Mouse (Mus musculus) heart, postnatal 25 days (tissue): ENCODE results near the gene Fibp. TPM values are rescaled to one million over a fixed set of nuclear protein-coding genes. Genes with fewer than 3 reads are reported as not detected.

ENCODE experiments used
- DNase-seq: peaks from one replicate; pipeline ENCODE4 v3.0.0; 2022; ENCODE audit warnings: low spot score
- intact Hi-C: fragments of 180-260 bp; cut with DNase I; formaldehyde crosslinking; loops from one replicate; pipeline ENCODE4 v1.15.1; 2025
- total RNA-seq, 2 experiments: library from RNA; stranded (reverse); gene quantifications; 2 replicates each; pipeline ENCODE4 v1.2.3; 2021

Fibp gene
- total RNA-seq, 2 experiments from 2014 or later = 45.5 to 51.0 TPM

DNA sequence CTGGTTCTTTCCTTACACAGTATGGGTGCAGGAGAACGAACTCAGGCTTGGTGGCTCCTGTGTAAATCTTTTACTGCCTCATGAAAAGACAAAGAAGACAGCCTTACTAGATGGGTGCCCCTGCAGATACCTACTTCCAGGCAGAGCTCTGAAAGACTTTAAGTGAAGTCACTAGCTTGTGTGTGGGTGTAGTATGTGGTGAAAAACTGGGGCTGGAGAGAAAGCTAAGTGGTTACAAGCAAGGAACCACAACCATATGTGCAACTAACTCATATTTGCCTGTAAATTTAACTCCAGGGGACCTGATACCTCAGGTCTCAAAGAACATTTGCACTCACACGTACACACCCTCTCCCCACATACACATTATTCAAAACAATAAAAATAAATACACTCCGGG is 519 bp upstream of the Fibp start:
- DNase-seq = no peak
- intact Hi-C loops = no loop called here

DNA sequence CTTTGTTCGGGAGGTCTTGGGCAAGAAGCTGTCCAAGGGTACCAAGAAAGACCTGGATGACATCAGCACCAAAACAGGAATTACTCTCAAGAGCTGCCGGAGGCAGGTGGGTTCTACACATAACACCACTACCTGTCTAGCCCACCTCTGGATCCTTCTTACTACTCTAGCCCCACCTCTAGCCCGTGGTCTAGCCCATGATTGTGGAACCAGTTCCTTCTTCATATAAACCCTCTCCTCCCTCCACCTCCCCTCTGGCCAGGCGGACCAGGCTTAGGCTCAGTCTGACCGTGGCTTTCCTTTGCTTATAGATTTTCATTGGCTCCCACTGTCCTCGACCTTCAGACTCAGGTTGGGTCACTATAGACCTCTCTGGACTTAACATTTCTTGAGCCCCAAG is 996 bp downstream of the Fibp start:
- DNase-seq = no peak
- intact Hi-C loops = no loop called here

GRCm38 (mm10) chr19:5463212-5463611 is 2.8 kb downstream of the Fibp start:
- DNase-seq = no peak
- intact Hi-C loops = no loop called here

GRCm38 (mm10) chr19:5463791-5464562 is 3.6 kb downstream of the Fibp start:
- intact Hi-C loops = loop anchor here (2.0 kb wide), 1 partner anchor 23 kb away; no protein-coding TSS in a partner anchor
- no peak for DNase-seq

DNA sequence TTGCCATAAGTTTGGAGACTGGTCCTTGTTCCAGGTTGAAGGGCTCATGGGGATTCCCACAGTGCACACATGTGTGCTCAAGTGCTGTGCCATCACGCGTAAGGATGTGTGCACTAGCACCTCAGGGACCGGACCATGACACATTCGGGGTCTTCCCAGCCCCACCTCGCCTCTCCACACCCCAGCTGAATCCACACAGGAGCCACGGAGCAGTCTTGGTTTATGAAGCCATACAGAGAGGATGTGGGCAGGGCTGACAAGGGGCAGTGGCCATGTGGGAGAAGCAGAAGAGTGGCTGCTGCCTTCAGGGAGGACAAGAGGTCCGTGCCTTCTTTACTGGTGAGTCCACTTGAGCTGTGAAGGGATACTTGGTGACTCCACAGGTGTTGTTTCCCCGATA is 4.6 kb downstream of the Fibp start:
- intact Hi-C loops = loop anchor here (2.0 kb wide), 1 partner anchor 22 kb away; no protein-coding TSS in a partner anchor
- DNase-seq = no peak

DNA sequence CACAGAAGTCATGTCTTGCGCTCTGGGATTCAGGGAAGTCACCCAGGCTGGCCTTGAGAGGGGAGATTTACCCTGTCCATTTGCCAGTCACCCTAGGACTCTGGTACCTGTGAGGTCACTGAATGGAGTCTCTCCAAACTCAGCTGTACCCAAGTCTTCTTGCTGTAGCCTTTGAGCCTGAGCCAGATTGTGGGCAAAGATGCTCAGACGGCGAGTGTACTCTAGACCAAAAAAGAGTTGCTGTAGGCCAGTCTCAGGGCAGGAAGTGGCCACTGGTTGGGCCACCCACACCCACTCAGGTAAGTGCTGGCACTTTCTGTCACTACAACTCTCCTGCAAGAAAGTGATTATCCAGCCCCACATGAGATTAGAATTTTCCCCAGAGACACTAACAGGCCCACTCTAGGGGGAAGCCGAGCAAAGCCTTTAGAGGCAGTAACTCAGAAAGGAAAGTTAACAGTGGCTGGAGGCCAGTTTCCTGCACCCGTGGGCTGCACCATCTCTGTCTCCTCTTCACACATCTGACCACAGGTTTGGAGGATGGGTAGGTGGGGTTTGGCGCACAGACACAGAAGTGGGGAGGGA is 6.6 kb downstream of the Fibp start:
- no peak for DNase-seq
- intact Hi-C loops = no loop called here

GRCm38 (mm10) chr19:5468374-5468773 is 8.0 kb downstream of the Fibp start, which contains the start of gene Ctsw:
Ctsw (minus strand) TSS chr19:5468507.
- no peak for DNase-seq
- intact Hi-C loops = no loop called here

- DNase-seq = no peak
- intact Hi-C loops = no loop called here
Measured at GRCm38 (mm10) chr19:5471846-5472245, 11.4 kb downstream of the Fibp start.

DNA sequence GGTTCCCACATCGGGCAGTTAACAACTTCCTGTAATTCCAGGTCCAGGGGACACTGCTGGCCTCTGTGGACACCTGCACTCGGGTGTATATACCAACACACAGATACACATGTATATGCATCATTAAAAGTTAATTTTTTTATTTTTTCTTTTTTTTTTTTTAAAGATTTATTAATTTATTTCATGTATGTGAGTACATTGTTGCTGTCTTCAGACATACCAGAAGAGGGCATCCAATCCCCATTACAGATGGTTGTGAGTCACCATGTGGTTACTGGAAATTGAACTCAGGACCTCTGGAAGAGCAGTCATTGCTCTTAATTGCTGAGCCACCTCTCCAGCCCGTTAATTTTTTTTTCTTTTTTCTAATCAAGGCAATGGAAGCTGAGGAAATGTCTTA is 12.4 kb downstream of the Fibp start:
- intact Hi-C loops = no loop called here
- no peak for DNase-seq

GRCm38 (mm10) chr19:5473720-5474119 is 13.3 kb downstream of the Fibp start, which contains the start of gene Efemp2:
Efemp2 (plus strand) TSS chr19:5473954.
- peak; percentile 78 for DNase-seq
- intact Hi-C loops = no loop called here

GRCm38 (mm10) chr19:5474281-5475068 is 14.1 kb downstream of the Fibp start:
- no peak for DNase-seq
- intact Hi-C loops = no loop called here

DNA sequence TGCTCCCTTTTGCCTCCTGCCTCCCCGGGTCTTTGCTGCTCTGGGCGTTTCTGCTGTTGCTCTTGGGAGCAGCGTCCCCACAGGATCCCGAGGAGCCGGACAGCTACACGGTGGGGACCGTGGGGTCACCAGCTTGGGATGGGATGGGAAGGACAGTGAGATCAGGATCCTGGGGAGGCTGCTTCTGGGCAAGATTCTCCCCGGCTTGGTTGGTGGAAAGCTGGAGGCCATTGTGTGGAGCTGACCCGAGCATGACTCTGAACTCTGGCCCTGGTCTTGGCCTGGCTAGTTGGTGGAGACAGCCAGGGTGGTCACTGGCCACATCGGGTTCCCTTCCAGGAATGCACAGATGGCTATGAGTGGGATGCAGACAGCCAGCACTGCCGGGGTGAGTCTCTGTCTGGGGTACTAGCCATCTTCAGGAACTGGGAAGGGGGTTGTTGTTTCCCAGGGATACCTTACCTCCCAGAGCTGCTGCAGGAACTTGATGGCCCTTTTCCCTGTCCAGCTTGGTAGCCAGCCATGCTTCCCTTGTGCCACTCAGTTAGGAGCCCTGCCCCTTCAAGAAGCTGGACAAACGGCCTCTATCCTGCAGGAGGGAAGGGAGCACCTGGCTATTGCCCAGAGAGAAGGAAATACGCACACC is 14.8 kb downstream of the Fibp start:
- DNase-seq = no peak
- intact Hi-C loops = no loop called here

DNA sequence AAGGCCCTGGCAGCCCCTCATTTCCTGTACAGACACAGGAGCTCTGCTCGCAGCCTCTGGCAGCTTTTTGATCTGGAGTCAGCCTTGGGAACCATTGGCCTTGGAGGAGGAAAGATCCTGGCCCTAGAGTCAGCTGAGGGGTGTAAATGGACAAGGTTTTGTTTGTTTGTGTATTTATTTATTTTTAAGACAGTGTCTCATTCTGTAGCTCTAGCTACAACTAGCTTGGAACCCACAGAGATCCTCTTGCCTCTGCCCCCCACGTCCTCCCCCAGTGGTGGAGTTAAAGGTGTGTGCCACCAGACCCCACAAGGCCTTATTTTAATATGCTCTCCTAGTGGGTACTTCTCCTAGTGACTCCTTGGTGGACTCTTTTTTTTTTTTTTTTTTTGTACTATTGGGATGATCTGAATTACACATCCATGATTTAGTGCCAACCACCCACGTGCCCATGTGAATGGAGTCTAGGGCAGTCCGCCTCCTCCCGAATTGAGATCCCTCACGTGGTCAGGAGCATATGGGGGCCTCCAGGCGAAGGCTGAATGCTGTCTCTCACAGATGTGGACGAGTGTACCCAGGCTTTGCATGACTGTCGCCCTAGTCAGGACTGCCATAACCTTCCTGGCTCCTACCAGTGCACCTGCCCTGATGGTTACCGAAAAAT is 16.7 kb downstream of the Fibp start:
- DNase-seq = no peak
- intact Hi-C loops = no loop called here

GRCm38 (mm10) chr19:5477668-5478300 is 17.4 kb downstream of the Fibp start:
- no peak for DNase-seq
- intact Hi-C loops = no loop called here

GRCm38 (mm10) chr19:5480016-5480415 is 19.6 kb downstream of the Fibp start:
- DNase-seq = no peak
- intact Hi-C loops = no loop called here

DNA sequence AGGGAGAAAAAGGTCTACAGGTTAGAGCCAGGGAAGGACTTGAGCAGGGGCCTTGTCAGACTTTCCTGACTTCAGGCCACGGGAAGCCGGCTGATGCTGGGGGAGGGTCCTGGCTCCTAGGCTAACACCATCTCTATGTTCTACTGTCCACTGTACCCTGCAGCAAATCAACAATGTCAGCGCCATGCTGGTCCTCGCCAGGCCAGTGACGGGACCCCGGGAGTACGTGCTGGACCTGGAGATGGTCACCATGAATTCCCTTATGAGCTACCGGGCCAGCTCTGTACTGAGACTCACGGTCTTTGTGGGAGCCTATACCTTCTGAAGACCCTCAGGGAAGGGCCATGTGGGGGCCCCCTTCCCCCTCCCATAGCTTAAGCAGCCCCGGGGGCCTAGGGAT is 21.0 kb downstream of the Fibp start:
- DNase-seq = no peak
- intact Hi-C loops = no loop called here

DNA sequence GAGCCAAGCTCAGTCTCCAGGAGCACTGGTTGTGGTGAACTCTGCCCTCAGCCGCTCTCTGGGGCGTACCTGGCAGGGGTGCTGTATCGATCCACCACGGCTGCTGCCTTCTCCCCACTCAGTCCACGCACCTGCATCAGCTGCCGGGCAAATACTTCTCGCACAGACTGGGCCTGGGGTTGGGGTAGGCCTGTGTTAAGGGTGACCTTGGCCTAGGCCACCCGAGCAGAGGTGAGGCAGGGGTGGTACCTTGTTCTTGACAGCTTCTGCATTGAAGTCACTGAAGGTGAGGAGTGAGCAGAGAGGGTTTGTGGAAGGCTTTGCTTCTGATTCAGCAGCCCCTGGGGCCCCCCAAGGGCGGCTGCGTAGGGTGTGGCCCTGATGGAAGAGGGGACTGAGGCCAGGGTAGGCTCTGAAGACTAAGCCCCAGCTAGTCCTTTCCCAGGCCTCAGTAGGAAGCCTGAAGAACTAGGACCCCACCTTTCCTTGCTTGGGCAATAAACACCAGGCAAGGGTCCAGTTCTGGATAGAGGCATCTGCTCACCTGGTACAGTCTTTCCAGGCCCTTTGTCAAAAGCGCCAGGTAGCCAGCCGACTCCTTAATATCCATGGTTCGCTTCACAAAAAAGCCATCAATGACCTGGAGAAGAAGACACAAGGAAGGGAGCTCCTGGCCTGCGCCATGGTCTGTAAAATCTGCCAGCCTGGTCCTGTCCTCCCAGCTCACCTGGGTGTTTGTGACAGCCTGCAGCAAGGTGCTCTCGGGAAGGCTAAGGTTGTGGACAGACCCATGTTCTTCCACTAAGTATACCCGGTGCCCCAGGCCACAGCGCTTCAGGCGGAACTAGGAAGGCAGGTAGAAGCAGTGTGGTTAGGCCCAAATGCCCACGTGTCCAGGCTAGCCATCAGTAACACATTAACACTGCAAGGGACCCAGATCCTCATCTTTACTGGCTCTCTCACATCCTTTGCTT is 23.3 kb downstream of the Fibp start:
- intact Hi-C loops = no loop called here
- no peak for DNase-seq

GRCm38 (mm10) chr19:5484496-5484895 is 24.1 kb downstream of the Fibp start:
- intact Hi-C loops = no loop called here

More at GRCm38 (mm10) chr19:5484496-5484895, 24.1 kb downstream of the Fibp start:
- no peak for DNase-seq
